Mouse (Mus musculus) cerebellum, adult 8-10 months (tissue): ENCODE data around the gene Ccdc74a.
"Not testable (repeated sequence)": the region's sequence is repeated elsewhere in the genome, so short reads cannot be mapped to it uniquely, and the experiment has no call there.

Experiments
- DNase-seq: peaks from one replicate; pipeline ENCODE4 v3.0.0; 2022

Ccdc74a gene

DNA sequence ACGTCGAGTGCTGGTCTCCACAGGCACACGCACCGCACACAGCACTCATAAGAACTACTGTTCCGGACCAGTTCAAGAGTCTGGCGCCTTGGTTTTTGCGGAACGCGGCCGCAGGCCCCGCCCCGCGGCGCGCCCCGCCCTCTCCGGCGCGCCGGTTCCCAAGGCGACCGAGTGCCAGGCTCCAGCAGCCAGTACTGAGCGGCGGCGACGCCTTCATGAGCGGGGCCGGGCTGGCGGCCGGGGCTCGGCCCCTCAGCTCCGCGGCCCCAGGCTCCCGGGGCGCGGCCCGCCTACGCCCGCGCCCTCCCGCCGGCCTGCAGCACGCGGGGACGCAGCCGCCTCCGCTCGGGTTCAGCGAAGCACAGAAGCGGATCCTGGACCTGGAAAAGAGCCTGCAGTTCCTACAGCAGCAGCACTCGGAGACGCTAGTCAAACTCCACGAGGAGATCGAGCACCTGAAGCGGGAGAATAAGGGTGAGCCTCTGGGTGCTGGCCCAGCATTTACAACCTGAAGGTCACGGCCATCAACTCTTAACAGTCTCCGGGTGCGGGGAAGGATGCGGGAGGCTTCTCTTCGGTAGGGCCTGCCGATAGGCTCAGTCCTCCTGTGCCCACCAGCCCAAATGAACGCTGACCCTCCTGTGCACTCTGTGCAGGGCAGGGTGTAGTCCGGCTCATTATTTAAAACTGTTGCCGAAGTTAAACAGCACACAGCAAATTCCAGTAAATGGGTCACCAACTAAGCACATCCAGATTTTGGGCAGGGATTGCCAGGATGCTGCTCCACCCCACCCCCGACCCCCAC lies at the start of gene Ccdc74a:
Ccdc74a (plus strand) TSS at position 161 of the 805 bp plus-strand sequence.
- DNase-seq: peak; percentile 81

GRCm38 (mm10) chr16:17600944-17601562 lies 45.2 kb upstream of the Ccdc74a start:
- DNase-seq: no peak

GRCm38 (mm10) chr16:17604941-17605340 lies 41.3 kb upstream of the Ccdc74a start:
- DNase-seq: no peak

DNA sequence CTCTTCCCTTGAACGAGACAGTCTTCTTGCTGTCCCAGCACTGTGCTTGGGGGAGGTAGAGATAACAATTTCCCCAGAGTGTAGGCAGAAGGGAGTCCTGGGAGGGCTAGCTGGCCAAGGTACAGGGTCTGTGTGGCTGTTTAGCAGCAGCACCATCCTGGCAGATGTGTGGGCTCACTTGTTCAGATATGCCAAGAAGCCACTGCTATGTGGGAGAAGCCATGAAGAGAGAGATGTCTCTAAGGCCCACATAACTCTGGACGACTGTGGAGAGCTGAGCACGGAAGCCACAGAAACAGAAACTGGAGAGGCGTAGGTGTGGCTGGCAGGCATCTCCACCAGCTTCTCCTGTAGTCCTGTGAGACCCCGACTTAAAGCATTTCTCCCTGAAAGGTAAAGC lies 40.6 kb upstream of the Ccdc74a start:
- no peak for DNase-seq

DNA sequence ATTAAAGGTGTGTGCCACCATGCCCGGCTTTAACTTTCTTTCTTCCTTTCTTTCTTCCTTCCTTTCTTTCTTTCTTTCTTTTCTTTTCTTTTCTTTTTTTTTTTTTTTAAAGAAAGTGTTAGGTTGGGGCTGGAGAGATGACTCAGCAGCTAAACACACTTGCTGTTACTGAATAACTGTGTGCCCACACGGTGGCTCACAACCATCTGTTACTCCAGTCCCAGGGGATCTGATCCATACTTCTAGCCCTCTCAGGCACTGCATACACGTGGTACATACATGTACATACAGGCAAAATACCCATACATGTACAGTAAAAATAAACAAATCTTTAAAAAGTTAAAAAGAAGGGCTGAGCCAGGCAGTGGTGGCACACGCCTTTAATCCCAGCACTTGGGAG lies 34.9 kb upstream of the Ccdc74a start:
- no peak for DNase-seq

GRCm38 (mm10) chr16:17614740-17615139 lies 31.5 kb upstream of the Ccdc74a start:
- not testable (repeated sequence) for DNase-seq

- DNase-seq: no peak
These were observed 30.1 kb upstream of the Ccdc74a start for GRCm38 (mm10) chr16:17616212-17616611.

- peak; percentile 58 for DNase-seq
These were observed 28.2 kb upstream of the Ccdc74a start for GRCm38 (mm10) chr16:17617922-17618565.

- peak; percentile 92 for DNase-seq
These were observed 26.8 kb upstream of the Ccdc74a start, which contains the start of gene Smpd4 for GRCm38 (mm10) chr16:17619198-17620105. Gene Smpd4 (plus strand): TSS chr16:17619354.

GRCm38 (mm10) chr16:17621936-17622335 lies 24.3 kb upstream of the Ccdc74a start:
- no peak for DNase-seq

GRCm38 (mm10) chr16:17625488-17626268 lies 20.6 kb upstream of the Ccdc74a start:
- no peak for DNase-seq

DNA sequence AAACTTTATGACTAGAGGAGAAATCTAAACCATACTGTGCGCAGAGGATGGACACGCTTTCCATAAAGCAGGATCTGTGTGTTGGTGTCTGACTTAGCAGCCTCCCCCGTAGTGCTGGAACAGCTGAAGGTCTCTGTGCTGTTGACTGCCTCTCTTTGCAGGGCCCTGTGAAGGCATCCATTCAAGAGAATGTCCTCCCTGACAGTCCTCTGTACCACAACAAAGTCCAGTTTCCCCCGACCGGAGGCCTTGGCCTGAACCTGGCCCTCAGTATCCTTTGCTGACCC lies 20.1 kb upstream of the Ccdc74a start:
- no peak for DNase-seq

DNA sequence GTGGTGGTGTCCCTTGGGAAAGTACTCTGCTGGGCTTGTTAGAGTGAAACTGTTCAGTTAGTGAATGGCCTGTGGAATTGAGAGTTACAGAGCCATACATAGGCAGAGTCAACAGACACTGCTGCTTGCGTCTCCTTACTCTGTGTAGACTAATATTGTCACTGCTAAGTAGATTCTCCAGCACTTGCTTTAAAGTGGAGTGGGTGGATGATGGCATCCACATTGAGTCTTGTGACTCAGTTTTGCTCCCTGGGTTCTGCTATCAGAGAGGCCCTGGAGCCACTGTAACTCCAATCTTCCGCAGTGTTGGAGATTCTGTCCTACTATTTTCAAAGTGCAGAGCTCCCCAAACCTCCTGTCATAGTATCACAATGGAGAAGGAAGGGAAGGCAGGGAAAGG lies 13.7 kb upstream of the Ccdc74a start:
- no peak for DNase-seq

DNA sequence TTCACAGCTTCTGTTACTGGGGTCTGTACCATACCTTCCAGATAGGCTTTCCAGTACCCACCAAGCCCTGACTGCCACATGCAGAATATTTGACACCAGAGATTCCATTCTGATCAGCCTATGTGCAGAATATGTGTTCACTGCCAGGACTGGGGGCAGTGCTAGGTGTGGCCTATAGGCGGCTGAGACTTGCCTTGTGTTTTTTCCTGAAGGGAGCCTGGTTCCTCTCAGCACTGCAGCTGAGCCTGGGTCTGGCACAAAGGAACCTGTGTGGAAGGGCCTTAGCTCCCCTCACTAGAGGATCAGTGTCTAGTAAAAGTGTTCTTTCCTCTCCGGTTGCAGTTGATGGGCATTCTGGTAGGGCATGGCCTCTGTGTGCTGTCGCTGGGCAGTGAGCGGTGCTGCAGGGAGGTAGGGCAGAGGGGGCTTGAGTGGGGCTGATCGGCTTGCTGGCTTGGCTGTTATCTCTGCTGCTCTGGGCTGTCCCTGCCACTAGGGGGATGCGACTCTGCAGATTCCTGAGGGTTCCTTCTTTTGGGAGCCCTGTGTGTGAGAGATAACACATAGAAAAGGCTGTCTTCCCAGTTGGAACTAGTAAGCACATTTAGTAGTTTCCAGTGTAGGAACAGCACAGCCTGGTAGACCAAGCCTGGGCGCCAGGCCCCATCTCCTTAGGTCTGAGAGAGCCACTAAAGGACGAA lies 12.6 kb upstream of the Ccdc74a start:
- no peak for DNase-seq

DNA sequence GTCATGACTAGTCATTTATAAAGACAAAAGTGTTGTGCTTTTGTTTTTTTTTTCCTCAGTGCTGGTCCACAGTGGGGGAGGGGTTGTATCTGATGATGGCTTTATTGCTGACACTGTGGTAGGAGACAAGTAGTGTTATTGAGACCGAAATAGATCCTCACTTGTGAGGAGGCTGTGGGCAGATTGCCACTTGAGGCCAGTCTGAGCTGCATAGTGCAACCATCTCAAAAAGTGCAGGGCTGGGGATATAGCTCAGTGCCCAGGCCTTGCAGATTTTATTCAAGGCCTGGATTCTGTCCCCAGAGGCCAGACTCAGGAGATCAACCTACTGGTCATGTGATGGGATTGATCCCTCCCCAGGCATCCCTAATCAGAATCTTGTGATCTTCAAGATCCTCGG lies 9.4 kb upstream of the Ccdc74a start:
- DNase-seq: no peak

- DNase-seq: no peak
These were observed 8.7 kb upstream of the Ccdc74a start for GRCm38 (mm10) chr16:17637610-17638009.

GRCm38 (mm10) chr16:17638036-17638628 lies 8.1 kb upstream of the Ccdc74a start:
- no peak for DNase-seq

GRCm38 (mm10) chr16:17639081-17639480 lies 7.2 kb upstream of the Ccdc74a start:
- DNase-seq: no peak

GRCm38 (mm10) chr16:17639951-17640350 lies 6.3 kb upstream of the Ccdc74a start:
- DNase-seq: no peak

DNA sequence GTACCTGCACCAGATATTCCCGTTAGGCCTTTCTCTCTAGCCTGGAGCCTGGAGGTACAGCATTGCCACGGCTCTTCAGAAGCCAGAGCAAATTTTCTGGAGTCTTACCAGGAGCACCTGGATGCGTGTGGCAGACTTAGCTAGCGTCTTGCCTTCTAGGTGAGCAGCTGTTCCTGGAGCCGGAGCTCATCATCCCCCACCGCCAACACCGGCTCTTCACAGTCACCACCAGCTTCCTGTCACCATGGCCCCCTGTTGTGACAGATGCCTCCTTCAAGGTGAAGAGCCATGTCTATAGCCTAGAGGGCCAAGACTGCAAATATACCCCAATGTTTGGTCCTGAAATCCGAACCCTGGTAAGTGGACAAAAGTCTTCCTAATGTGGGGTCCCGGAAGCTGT lies 5.6 kb upstream of the Ccdc74a start:
- no peak for DNase-seq

DNA sequence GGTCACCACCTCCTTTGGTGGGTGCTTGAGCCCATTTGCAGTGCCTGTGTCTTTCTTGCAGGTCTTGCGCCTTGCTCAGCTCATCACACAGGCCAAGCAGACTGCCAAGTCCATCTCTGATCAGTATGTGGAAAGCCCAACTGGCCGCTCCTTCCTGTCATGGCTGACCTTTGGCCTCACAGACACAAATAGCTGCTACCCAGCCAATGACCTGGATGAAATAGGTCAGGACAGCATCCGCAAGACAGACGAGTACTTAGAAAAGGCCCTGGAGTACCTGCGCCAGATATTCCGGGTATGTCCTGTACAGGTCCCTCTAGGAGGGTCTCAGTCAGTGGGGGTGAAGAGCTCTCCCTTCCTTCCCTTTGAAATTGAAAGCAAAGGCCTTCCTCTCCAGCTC lies 5.0 kb upstream of the Ccdc74a start:
- DNase-seq: no peak
